Mouse (Mus musculus) stomach, embryonic 15.5 days (tissue): ENCODE data around the gene Gm49387. TPM values are rescaled to one million over a fixed set of nuclear protein-coding genes. Genes with fewer than 3 reads are reported as not detected.

Experiments
- ATAC-seq: fragments of 200-750 bp; cut with Nextera tagmentation; 2 replicates; pipeline ENCODE4 v1.8.0; 2017; ENCODE audit warnings: low read depth, moderate number of reproducible peaks, moderate TSS enrichment; ENCODE audit not compliant: insufficient read depth, low FRiP score
- H3K27ac ChIP-seq: fragments of 300-500 bp; sonication (generic); 2 replicates; pipeline ENCODE4 v1.5.1; 2015; ENCODE audit warnings: mild to moderate bottlenecking, inconsistent platforms
- H3K27me3 ChIP-seq: fragments of 300-500 bp; sonication (generic); replicated peaks from 2 replicates; pipeline ENCODE4 v1.6.1; 2015; ENCODE audit warnings: inconsistent platforms
- H3K36me3 ChIP-seq: fragments of 300-500 bp; sonication (generic); 2 replicates; pipeline ENCODE4 v1.6.1; 2015; ENCODE audit warnings: inconsistent platforms
- H3K4me1 ChIP-seq: fragments of 300-500 bp; sonication (generic); 2 replicates; pipeline ENCODE4 v1.6.1; 2015; ENCODE audit warnings: inconsistent platforms
- H3K4me2 ChIP-seq: fragments of 300-500 bp; sonication (generic); 2 replicates; pipeline ENCODE4 v1.6.1; 2015; ENCODE audit warnings: mild to moderate bottlenecking, inconsistent platforms
- H3K4me3 ChIP-seq: fragments of 300-500 bp; sonication (generic); replicated peaks from 2 replicates; pipeline ENCODE4 v1.5.1; 2015; ENCODE audit warnings: inconsistent platforms
- H3K9ac ChIP-seq: fragments of 300-500 bp; sonication (generic); 2 replicates; pipeline ENCODE4 v1.6.1; 2015; ENCODE audit warnings: inconsistent platforms
- H3K9me3 ChIP-seq: fragments of 300-500 bp; sonication (generic); 2 replicates; pipeline ENCODE4 v1.6.1; 2016; ENCODE audit warnings: inconsistent platforms
- WGBS: fragments of 180-500 bp; shearing (Covaris S2); methylation state at CpG from one replicate; pipeline ENCODE4 v1.1.7; 2015; 5-methylcytosine and 5-hydroxymethylcytosine counted together
- polyA plus RNA-seq: library from polyadenylated mRNA; unstranded; fragments of >200 nt; fragmentation: Nextera tagmentation; extraction: Ambion mirVana; gene quantifications from 2 replicates; pipeline ENCODE4 v1.2.1, GENCODE M21; 2015

Gm49387 gene
- polyA plus RNA-seq, 1 experiment from 2014 or later, result not detected

DNA sequence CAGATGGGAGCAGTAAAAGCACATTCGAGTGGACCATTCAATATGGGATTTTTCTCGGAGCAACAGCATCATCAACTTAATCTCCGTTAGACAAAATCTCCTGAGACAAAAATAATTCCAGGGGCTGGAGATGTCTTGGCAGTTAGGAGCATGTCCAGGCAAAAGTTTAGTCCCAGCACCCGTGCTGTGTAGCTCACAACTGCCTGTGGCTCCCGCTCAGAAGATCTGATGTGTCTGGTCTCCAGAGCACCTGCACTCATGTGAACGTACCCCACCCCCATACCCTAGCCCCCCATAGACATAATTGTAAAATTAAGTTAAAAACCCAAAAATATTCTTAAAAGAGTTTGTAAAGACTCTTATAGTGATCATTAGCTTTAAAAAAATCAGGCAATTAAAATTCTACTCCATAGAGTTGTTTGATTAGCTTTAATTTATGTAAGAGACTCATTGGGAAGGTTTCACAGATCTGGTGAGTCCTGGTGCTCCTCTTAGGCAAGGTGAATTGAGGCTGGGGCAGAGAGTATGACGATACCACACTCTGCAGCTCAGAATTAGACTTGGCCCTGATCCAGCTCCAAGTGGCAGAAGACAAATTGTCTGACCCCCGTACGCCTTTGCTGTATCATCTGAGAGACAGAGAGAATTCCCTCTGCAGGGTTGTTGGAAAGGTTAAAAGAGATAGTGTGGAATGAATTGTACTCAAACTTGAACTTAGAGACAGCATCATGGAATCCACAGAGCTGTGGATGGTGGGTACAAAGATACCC lies 62.5 kb downstream of the Gm49387 start:
- H3K9me3 ChIP-seq, result no peaks in the 10 kb centered on the region
- H3K27me3 ChIP-seq, result no peaks in the 10 kb centered on the region
- H3K27ac ChIP-seq, result no peak overlapping the region
- no peak for ATAC-seq
- H3K9ac ChIP-seq, result no peak overlapping the region
- H3K4me2 ChIP-seq, result no peak overlapping the region
- 0 out of 2 replicates have a peak, but pooled peaks cover 10% of the 10 kb centered on the region for H3K4me1 ChIP-seq
- no peak overlapping the region for H3K4me3 ChIP-seq
- H3K36me3 ChIP-seq, result no peaks in the 10 kb centered on the region
- 38% methylated on average over 9 of the region's 9 CpGs for WGBS

DNA sequence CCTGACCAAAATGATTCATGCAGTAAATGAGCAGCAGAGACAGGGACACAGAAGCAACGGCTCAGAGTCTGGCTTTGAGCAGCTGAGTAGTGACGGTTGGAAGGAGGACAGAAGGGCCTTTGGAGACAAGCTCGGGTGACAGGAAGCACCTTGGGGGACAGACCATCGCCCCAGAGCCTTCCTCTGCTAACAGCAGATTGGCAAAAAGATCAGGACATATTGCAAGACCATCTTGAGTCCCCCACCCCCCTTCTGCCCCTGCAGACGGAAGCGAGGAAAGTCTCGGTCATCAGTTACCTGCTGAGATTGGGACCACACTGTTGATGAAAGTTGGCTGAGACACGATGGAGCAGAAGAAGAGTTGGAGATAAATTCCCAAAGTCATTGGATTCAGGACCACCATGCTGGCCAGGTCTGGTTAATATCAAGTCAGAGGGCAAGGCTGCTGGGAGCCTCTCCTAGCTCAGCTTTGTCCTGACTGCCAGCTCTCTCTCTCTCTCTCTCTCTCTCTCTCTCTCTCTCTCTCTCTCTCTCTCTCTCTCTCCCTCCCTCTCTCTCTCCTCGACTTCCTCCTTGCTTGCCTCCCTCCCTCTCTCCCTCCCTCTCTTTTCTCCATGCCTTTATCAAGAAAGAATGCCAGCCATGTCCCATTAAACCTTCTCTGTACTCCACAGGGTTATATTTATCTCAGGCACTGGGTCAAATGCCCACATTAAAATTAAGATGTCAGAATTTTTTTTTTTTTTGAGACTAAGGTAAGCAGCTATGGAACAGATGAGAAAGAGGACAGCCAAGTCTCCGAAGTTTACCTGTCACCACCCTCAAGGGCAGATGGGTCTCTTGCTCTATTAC lies 63.6 kb downstream of the Gm49387 start:
- H3K27me3 ChIP-seq, result no peaks in the 10 kb centered on the region
- 34% methylated on average over 10 of the region's 10 CpGs for WGBS
- H3K36me3 ChIP-seq, result no peaks in the 10 kb centered on the region
- no peak overlapping the region for H3K9ac ChIP-seq
- 0 out of 2 replicates have a peak, but pooled peaks cover 10% of the 10 kb centered on the region for H3K4me1 ChIP-seq
- no peak overlapping the region for H3K4me2 ChIP-seq
- no peak overlapping the region for H3K27ac ChIP-seq
- ATAC-seq, result no peak
- H3K9me3 ChIP-seq, result no peaks in the 10 kb centered on the region
- H3K4me3 ChIP-seq, result no peak overlapping the region

DNA sequence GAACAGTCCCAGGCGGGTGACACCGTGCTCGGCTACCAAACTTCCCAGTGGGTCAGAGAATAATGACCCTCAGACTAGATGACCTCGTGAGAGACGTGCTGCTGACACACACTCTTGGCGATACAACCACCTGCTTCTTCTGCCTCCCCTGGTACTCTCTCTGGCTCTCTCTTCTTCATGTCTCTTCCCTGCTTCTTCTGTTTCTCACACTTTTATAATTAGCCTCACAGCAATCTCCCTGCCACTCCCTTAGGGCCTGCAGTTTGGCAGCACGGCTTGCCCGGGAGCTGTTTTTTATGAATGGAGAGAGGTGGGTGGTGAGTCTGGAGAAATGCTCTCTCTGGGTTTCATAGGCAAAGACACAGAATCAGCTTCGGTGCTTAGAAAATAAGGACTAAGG lies 64.8 kb downstream of the Gm49387 start:
- Histone ChIP-seq H3K27ac (no peak overlapping the region), H3K36me3 (no peaks in the 10 kb centered on the region), H3K4me1 (0 out of 2 replicates have a peak, but pooled peaks cover 10% of the 10 kb centered on the region), H3K4me2 (no peak overlapping the region), H3K4me3 (no peak overlapping the region), H3K9ac (no peak overlapping the region), H3K27me3 (no peaks in the 10 kb centered on the region), H3K9me3 (no peaks in the 10 kb centered on the region)
- WGBS, result 69% methylated on average over 9 of the region's 9 CpGs
- ATAC-seq, result no peak

DNA sequence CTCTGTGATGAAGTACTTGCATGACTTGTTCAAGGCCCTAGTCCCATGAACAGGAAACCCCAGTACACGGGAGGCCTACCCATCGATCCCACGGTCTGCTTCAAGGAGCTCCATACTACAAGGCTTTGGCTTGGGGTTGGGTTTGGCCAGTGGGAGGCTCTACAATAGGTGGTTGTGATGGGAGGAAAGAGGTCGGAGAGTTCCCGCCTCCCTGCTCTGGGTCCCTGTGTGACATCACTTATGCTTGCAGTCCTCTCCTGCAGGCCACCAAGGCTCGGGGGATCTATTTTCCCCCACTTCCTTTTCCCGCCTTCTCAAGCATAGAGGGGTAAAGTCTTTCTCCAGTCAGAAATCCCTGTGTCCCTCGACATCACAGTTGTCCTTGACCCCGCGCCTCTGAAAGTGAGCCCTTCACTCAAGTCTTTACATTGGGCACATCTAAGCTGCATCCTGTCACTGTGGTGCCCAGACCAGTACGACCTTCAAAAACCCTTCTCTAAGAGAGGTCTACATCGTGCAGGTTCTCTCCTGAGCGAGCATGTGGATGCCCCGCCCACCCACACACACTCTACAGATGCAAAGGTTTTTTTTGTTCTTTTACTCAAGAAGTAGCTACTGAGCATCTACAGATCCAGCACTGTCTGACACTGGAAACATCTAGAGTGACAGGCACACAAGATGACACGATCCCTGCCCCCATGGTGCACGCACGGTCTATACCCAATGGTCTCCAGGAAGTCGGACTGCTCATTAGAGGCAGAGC lies 65.6 kb downstream of the Gm49387 start:
- H3K27ac ChIP-seq, result no peak overlapping the region
- ATAC-seq, result no peak
- no peaks in the 10 kb centered on the region for H3K9me3 ChIP-seq
- 0 out of 2 replicates have a peak, but pooled peaks cover 10% of the 10 kb centered on the region for H3K4me1 ChIP-seq
- H3K27me3 ChIP-seq, result no peaks in the 10 kb centered on the region
- WGBS, result 92% methylated on average over 18 of the region's 18 CpGs
- H3K36me3 ChIP-seq, result no peaks in the 10 kb centered on the region
- no peak overlapping the region for H3K4me2 ChIP-seq
- H3K4me3 ChIP-seq, result no peak overlapping the region
- no peak overlapping the region for H3K9ac ChIP-seq

DNA sequence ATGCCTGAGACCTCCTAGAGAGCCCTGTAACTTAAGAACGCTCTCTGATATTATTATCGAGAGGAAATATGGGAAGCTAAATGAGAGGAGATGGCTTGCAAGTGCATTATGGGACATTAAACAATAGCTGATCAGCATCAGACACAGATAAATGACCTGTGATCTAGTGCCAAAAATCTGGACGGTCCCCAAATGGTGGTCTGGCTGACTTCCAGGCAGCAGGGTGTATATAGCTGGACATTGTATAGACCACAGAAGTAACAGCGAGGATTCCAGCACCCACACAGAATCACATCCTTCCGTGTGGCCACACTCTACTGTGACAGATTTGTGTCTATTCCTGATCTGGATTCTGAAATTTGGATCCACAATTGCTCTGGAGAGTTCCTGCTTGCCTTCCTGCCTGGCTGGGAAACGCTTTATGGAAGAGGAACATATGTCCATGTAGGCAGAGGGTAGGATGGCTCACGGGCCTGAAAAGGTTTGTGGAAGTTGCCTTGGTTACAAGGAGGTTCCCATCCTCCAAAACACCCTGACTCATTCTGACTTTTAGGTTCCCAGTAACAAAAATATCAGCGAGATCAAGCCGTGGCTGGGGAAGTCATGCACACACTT lies 68.0 kb downstream of the Gm49387 start:
- Histone ChIP-seq H3K4me1 (0 out of 2 replicates have a peak, but pooled peaks cover 7% of the 10 kb centered on the region), H3K27ac (no peak overlapping the region), H3K27me3 (no peaks in the 10 kb centered on the region), H3K4me2 (no peak overlapping the region), H3K9me3 (no peaks in the 10 kb centered on the region), H3K36me3 (no peaks in the 10 kb centered on the region), H3K4me3 (no peak overlapping the region), H3K9ac (no peak overlapping the region)
- no peak for ATAC-seq
- WGBS, result 55% methylated on average over 9 of the region's 9 CpGs

DNA sequence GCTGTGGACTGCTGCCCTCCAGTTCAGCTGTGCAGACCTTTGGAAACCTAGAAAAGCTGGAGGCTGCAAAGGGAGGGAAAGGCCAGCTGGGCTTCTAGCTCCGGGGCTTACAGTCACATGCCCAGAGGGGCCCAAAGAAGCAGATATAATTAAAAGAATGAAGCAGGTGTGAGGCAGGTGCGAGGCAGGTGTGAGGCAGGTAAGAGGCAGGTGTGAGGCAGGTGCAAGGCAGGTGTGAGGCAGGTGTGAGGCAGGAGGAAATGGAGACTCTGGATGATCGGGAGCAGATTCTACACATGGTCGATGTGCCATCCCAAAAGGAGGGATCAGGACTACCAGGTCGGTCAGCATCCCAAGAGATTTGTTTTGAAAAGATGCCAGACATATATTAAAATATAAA lies 69.3 kb downstream of the Gm49387 start:
- Histone ChIP-seq H3K9me3 (no peaks in the 10 kb centered on the region), H3K4me3 (no peak overlapping the region), H3K4me2 (no peak overlapping the region), H3K27ac (no peak overlapping the region), H3K27me3 (no peaks in the 10 kb centered on the region), H3K36me3 (no peaks in the 10 kb centered on the region), H3K9ac (no peak overlapping the region), H3K4me1 (0 out of 2 replicates have a peak, but pooled peaks cover under 1% of the 10 kb centered on the region)
- no peak for ATAC-seq
- 80% methylated on average over 5 of the region's 5 CpGs for WGBS

DNA sequence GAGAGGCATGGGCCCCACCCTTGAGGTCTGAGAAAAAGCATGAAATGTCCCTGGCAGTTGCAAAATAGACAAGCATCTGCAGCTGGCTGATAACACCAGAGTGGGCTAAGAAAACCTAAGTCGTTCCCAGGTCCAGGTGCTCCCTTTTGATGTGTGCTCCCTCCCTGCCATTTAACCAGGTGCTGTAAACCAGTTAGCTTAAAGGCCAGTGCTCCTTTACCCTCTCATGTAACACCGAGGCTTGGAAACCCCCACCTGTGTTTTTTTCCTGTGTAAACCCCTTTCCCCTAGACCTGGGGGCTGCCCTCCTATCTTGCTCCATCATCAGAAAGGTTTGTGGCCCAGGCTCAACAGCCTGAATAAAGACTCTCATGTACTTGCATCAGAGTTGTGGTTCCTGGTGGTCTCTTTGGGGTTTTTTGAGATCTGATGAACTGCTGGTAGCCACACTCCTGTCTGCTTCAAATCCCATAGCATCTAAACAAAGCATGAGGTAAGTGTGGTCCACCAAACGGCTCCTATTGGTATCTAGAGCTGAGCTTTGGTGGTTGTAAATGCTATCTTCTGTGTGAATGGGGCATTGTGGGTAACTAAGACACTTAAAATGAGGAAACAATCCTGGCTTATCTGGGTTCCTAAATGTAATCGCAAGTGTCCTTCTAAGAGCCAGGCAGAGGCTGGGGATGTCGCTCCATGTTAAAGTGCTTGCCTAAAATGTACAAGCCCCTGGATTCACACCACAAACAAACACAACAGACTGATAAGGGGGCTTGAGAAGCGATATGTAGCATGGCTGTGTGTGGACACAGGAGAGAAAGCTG lies 70.3 kb downstream of the Gm49387 start:
- Histone ChIP-seq H3K27ac (no peak overlapping the region), H3K9me3 (no peaks in the 10 kb centered on the region), H3K4me2 (no peak overlapping the region), H3K4me1 (no peaks in the 10 kb centered on the region), H3K27me3 (no peaks in the 10 kb centered on the region), H3K4me3 (no peak overlapping the region), H3K36me3 (no peaks in the 10 kb centered on the region), H3K9ac (no peak overlapping the region)
- WGBS, result 58% methylated on average over 6 of the region's 6 CpGs
- no peak for ATAC-seq

DNA sequence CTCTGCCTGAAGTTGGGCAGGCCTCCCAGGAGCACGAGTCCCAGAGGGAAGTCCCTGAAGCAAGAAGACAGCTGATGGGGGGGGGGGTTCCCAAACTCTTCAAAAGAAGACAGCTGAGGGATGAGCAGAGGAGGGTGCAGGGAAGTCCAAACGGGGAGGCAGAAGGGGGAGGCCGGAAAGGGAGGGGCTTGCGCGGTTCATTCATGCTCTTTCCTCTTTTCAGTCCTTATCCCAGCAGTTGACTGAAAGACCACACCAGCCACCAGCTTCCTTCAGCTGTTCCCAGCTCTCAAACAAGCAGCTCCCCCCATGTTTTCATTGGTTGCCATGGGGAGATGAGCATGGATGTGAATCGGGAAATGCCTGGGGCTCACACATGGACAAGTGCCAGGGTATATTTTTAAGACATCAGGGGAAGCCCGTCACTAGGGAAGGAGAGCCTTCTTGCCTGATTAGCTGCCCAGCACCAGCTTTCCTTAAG lies 71.5 kb downstream of the Gm49387 start:
- Histone ChIP-seq H3K36me3 (no peaks in the 10 kb centered on the region), H3K9me3 (no peaks in the 10 kb centered on the region), H3K4me3 (no peak overlapping the region), H3K9ac (no peak overlapping the region), H3K27ac (no peak overlapping the region), H3K27me3 (no peaks in the 10 kb centered on the region), H3K4me1 (no peaks in the 10 kb centered on the region), H3K4me2 (no peak overlapping the region)
- WGBS, result 55% methylated on average over 7 of the region's 7 CpGs
- no peak for ATAC-seq

DNA sequence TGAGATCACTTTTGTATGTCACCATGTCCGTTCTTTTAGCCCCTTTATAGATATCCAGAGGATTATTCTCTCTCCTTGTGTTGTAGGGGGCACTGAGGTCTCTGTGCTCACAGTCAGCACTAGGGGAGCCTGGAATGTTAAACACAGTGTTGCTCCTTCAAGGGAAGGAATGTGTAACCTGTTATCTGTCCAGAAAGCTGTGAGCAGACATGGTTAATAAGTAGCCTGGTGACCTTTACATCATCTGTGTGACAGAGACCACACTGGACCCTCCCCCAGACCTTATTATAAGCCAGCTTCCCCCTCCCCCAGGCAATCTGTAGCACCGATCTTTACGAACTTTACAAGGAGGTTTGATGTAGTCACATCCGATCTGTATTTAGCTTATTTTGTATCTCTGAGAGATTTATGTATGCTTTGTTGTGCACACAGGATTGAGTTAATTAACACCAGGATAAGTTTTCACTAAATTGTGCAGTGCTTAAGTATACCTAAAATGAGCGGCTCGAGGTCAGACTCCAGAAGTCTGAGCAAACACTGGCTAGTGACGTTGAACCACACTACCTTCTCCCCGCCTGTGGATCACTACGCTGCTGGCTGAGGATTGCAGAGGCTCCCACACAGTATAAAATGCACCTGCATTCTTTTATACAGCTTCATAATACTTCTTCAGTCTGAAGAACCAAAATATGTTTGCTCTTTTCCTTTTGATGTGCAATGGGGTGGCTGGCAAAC lies 75.0 kb downstream of the Gm49387 start:
- 50% methylated on average over 9 of the region's 9 CpGs for WGBS
- Histone ChIP-seq H3K9me3 (no peaks in the 10 kb centered on the region), H3K36me3 (no peaks in the 10 kb centered on the region), H3K27me3 (no peaks in the 10 kb centered on the region), H3K4me3 (no peak overlapping the region), H3K9ac (no peak overlapping the region), H3K27ac (peak overlapping the region; percentile 13; the same call in 1 of the 2 replicates), H3K4me1 (peaks cover 4% of the 10 kb centered on the region; the same call in 1 of the 2 replicates), H3K4me2 (no peak overlapping the region)
- ATAC-seq, result no peak

DNA sequence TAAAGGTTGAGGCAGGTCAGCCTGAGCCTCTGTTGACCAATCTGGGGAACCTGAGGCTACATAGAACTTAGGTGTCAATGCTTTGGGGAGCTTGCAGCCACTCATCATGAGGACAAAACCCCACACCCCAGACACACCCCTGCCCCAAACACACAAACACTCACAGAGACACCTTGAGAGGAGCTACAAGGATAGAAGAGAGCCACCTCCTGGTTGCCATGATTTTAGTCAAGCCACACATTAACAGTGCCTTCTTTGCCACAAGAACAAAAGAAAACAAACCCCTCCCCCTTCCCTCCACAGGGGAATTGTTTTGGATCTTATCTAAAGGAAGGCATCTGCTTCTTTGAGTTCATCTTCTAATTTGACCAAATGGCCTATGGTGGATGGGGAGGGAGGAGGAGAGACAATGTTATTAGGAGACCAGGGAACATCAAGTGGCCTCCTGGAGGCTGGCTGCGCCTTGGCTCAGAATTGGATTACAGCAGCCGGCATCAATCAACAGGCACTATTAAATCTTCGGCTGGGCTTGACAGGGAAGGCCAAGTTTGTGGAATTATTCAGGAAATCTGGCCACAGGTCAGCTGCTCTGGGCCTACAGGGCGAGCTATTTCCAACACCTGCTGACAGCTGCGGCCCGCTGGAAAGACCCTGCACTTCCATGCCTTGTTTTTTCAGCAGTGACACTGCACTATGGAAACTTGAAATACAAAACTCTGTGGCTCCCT lies 76.1 kb downstream of the Gm49387 start:
- H3K4me2 ChIP-seq, result no peak overlapping the region
- ATAC-seq, result no peak
- H3K4me1 ChIP-seq, result peaks cover 4% of the 10 kb centered on the region; the same call in 1 of the 2 replicates
- H3K4me3 ChIP-seq, result no peak overlapping the region
- no peak overlapping the region for H3K9ac ChIP-seq
- H3K36me3 ChIP-seq, result no peaks in the 10 kb centered on the region
- no peaks in the 10 kb centered on the region for H3K9me3 ChIP-seq
- H3K27ac ChIP-seq, result peak overlapping the region; percentile 13; the same call in 1 of the 2 replicates
- H3K27me3 ChIP-seq, result no peaks in the 10 kb centered on the region
- 13% methylated on average over 6 of the region's 6 CpGs for WGBS
